Mouse (Mus musculus) lung, postnatal 0 days (tissue): ENCODE results near the gene Ces1a.

Source experiments
- CTCF ChIP-seq: IDR thresholded peaks from 2 replicates; pipeline ENCODE4 v1.5.1; 2016; ENCODE audit warnings: antibody characterized with exemption, mild to moderate bottlenecking
- EP300 ChIP-seq: IDR thresholded peaks from 2 replicates; pipeline ENCODE4 v1.6.1; 2016; ENCODE audit warnings: antibody characterized with exemption, mild to moderate bottlenecking, control low read depth

DNA sequence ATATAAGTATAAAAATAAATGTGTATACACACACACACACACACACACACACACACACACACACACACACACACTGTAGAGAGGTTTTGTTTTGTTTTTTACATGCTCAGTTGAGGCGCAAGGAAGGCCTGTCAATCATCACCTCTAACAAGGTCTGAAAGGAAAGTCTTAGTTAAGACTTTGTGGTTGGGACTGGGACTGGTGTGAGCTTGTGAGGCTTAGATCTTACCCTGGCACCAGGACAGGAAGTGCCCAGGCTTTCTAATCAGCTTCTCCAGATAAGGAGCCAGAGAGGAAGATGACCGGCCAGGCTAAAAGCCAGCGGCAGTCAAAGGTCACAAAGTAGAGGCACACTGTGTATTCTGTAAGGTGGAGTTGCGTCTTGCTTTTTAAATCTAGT lies 33.7 kb downstream of the Ces1a start:
- TF ChIP-seq CTCF (no peak), EP300 (no peak)
